Mouse (Mus musculus): ENCODE measurements around the gene Rarb. TPM values are rescaled to one million over a fixed set of nuclear protein-coding genes. Genes with fewer than 3 reads are reported as not detected.

Rarb gene
- polyA plus RNA-seq (2012; ENCODE audit: insufficient read depth, insufficient read length, missing spikeins), result not detected in 2 replicates

- H3K4me1 ChIP-seq (ENCODE audit: control insufficient read depth, insufficient read depth, low read length), result no peaks in the 10 kb centered on the region
- H3K27ac ChIP-seq (ENCODE audit: insufficient read depth, low read depth, low read length), result no peak within 1 kb of the TSS
- no peak for TF ChIP-seq POLR2A (IDR thresholded peaks at IDR 0.05; ENCODE audit: borderline replicate concordance, low read depth, low read length)
- no peak for TF ChIP-seq CTCF (IDR thresholded peaks at IDR 0.05; ENCODE audit: low read depth, low read length)
- no peak within 1 kb of the TSS for H3K4me3 ChIP-seq (ENCODE audit: insufficient read depth, low read length)
These were observed at the start of gene Rarb for GRCm38 (mm10) chr14:16818602-16819250. Rarb (minus strand) TSS chr14:16819156.

- H3K4me3 ChIP-seq (ENCODE audit: insufficient read depth, low read length), result no peak overlapping the region
- H3K4me1 ChIP-seq (ENCODE audit: control insufficient read depth, insufficient read depth, low read length), result no peaks in the 10 kb centered on the region
- TF ChIP-seq CTCF (IDR thresholded peaks at IDR 0.05; ENCODE audit: low read depth, low read length), result no peak
- no peak for TF ChIP-seq POLR2A (IDR thresholded peaks at IDR 0.05; ENCODE audit: borderline replicate concordance, low read depth, low read length)
- H3K27ac ChIP-seq (ENCODE audit: insufficient read depth, low read depth, low read length), result no peak overlapping the region
These were observed 23.1 kb upstream of the Rarb start for GRCm38 (mm10) chr14:16842036-16842435.

GRCm38 (mm10) chr14:16841597-16841989 is 22.6 kb upstream of the Rarb start:
- TF ChIP-seq POLR2A (IDR thresholded peaks at IDR 0.05; ENCODE audit: borderline replicate concordance, low read depth, low read length), result no peak
- no peak for TF ChIP-seq CTCF (IDR thresholded peaks at IDR 0.05; ENCODE audit: low read depth, low read length)
- Histone ChIP-seq H3K27ac (ENCODE audit: insufficient read depth, low read depth, low read length) (no peak overlapping the region), H3K4me1 (ENCODE audit: control insufficient read depth, insufficient read depth, low read length) (no peaks in the 10 kb centered on the region), H3K4me3 (ENCODE audit: insufficient read depth, low read length) (no peak overlapping the region)

- Histone ChIP-seq H3K27ac (ENCODE audit: insufficient read depth, low read depth, low read length) (no peak overlapping the region), H3K4me1 (ENCODE audit: control insufficient read depth, insufficient read depth, low read length) (no peaks in the 10 kb centered on the region), H3K4me3 (ENCODE audit: insufficient read depth, low read length) (no peak overlapping the region)
- TF ChIP-seq CTCF (IDR thresholded peaks at IDR 0.05; ENCODE audit: low read depth, low read length) (no peak), POLR2A (IDR thresholded peaks at IDR 0.05; ENCODE audit: borderline replicate concordance, low read depth, low read length) (no peak)
These were observed 22.1 kb upstream of the Rarb start for GRCm38 (mm10) chr14:16840951-16841596.

- TF ChIP-seq CTCF (IDR thresholded peaks at IDR 0.05; ENCODE audit: low read depth, low read length), result no peak
- TF ChIP-seq POLR2A (IDR thresholded peaks at IDR 0.05; ENCODE audit: borderline replicate concordance, low read depth, low read length), result no peak
- Histone ChIP-seq H3K4me3 (ENCODE audit: insufficient read depth, low read length) (no peak overlapping the region), H3K27ac (ENCODE audit: insufficient read depth, low read depth, low read length) (no peak overlapping the region), H3K4me1 (ENCODE audit: control insufficient read depth, insufficient read depth, low read length) (no peaks in the 10 kb centered on the region)
These were observed 21.2 kb upstream of the Rarb start for GRCm38 (mm10) chr14:16840135-16840534.

GRCm38 (mm10) chr14:16815096-16815741 is 3.7 kb downstream of the Rarb start:
- no peak overlapping the region for H3K4me3 ChIP-seq (ENCODE audit: insufficient read depth, low read length)
- no peak for TF ChIP-seq POLR2A (IDR thresholded peaks at IDR 0.05; ENCODE audit: borderline replicate concordance, low read depth, low read length)
- no peak for TF ChIP-seq CTCF (IDR thresholded peaks at IDR 0.05; ENCODE audit: low read depth, low read length)
- H3K4me1 ChIP-seq (ENCODE audit: control insufficient read depth, insufficient read depth, low read length), result no peaks in the 10 kb centered on the region
- no peak overlapping the region for H3K27ac ChIP-seq (ENCODE audit: insufficient read depth, low read depth, low read length)

- Histone ChIP-seq H3K4me1 (ENCODE audit: control insufficient read depth, insufficient read depth, low read length) (no peaks in the 10 kb centered on the region), H3K4me3 (ENCODE audit: insufficient read depth, low read length) (no peak overlapping the region), H3K27ac (ENCODE audit: insufficient read depth, low read depth, low read length) (no peak overlapping the region)
- TF ChIP-seq POLR2A (IDR thresholded peaks at IDR 0.05; ENCODE audit: borderline replicate concordance, low read depth, low read length), result no peak
- no peak for TF ChIP-seq CTCF (IDR thresholded peaks at IDR 0.05; ENCODE audit: low read depth, low read length)
These were observed 12.8 kb downstream of the Rarb start for GRCm38 (mm10) chr14:16806155-16806554.

GRCm38 (mm10) chr14:16790161-16790560 is 28.8 kb downstream of the Rarb start:
- TF ChIP-seq CTCF (IDR thresholded peaks at IDR 0.05; ENCODE audit: low read depth, low read length) (no peak), POLR2A (IDR thresholded peaks at IDR 0.05; ENCODE audit: borderline replicate concordance, low read depth, low read length) (no peak)
- no peaks in the 10 kb centered on the region for H3K4me1 ChIP-seq (ENCODE audit: control insufficient read depth, insufficient read depth, low read length)
- no peak overlapping the region for H3K4me3 ChIP-seq (ENCODE audit: insufficient read depth, low read length)
- H3K27ac ChIP-seq (ENCODE audit: insufficient read depth, low read depth, low read length), result no peak overlapping the region

GRCm38 (mm10) chr14:16781942-16782541 is 36.9 kb downstream of the Rarb start:
- no peak overlapping the region for H3K4me3 ChIP-seq (ENCODE audit: insufficient read depth, low read length)
- H3K4me1 ChIP-seq (ENCODE audit: control insufficient read depth, insufficient read depth, low read length), result no peaks in the 10 kb centered on the region
- no peak for TF ChIP-seq CTCF (IDR thresholded peaks at IDR 0.05; ENCODE audit: low read depth, low read length)
- TF ChIP-seq POLR2A (IDR thresholded peaks at IDR 0.05; ENCODE audit: borderline replicate concordance, low read depth, low read length), result no peak
- H3K27ac ChIP-seq (ENCODE audit: insufficient read depth, low read depth, low read length), result no peak overlapping the region
